Mouse (Mus musculus) monocyte, adult 5-6 weeks (primary cell): ENCODE results near the gene Zfp87. TPM values are rescaled to one million over a fixed set of nuclear protein-coding genes. Genes with fewer than 3 reads are reported as not detected.

Source experiments
- ATAC-seq: fragments of 153-309, 156-312 bp; replicated peaks from 2 replicates; pipeline ENCODE4 v1.8.0; 2017; ENCODE audit warnings: mild to moderate bottlenecking; ENCODE audit not compliant: low TSS enrichment, insufficient number of reproducible peaks, severe bottlenecking, poor library complexity, low FRiP score
- total RNA-seq: library from RNA; stranded (forward); fragments of 200-1000, 200-491, 200-594 nt; gene quantifications from 3 replicates; pipeline ENCODE4 v1.2.3, GENCODE M21; 2017

The Zfp87 gene
- total RNA-seq, result 20.6 to 39.0 TPM (median 24.3 TPM) in 3 replicates

GRCm38 (mm10) chr13:67525753-67526410 is at the start of gene Zfp87, which contains the start of gene Gm26965:
TSS of gene Zfp87 (minus strand) at chr13:67526177.
TSS of gene Gm26965 (minus strand) at chr13:67526151.
- peak; percentile 99 for ATAC-seq

- no peak for ATAC-seq
Observed at GRCm38 (mm10) chr13:67572591-67573189, 46.7 kb upstream of the Zfp87 start.

- ATAC-seq, result no peak
Observed at GRCm38 (mm10) chr13:67553730-67554129, 27.8 kb upstream of the Zfp87 start, which contains the start of gene Zfp748. TSS of gene Zfp748 (minus strand) at chr13:67553830.

- ATAC-seq, result peak; percentile 99
Observed at GRCm38 (mm10) chr13:67552505-67553346, 26.7 kb upstream of the Zfp87 start.

- ATAC-seq, result no peak
Observed at GRCm38 (mm10) chr13:67545941-67546340, 20.0 kb upstream of the Zfp87 start.

- no peak for ATAC-seq
Observed at GRCm38 (mm10) chr13:67527049-67527730, 1.2 kb upstream of the Zfp87 start.

GRCm38 (mm10) chr13:67500908-67501307 is 25.1 kb downstream of the Zfp87 start:
- no peak for ATAC-seq

GRCm38 (mm10) chr13:67500084-67500719 is 25.8 kb downstream of the Zfp87 start, which contains the start of gene Zfp58:
TSS of gene Zfp58 (minus strand) at chr13:67500555.
- ATAC-seq, result peak; percentile 97

GRCm38 (mm10) chr13:67495631-67496030 is 30.3 kb downstream of the Zfp87 start:
- no peak for ATAC-seq

- ATAC-seq, result no peak
Observed at GRCm38 (mm10) chr13:67484424-67484811, 41.6 kb downstream of the Zfp87 start.

GRCm38 (mm10) chr13:67483625-67484423 is 42.2 kb downstream of the Zfp87 start, which contains the start of gene Zfp874b:
TSS of gene Zfp874b (minus strand) at chr13:67484258.
- ATAC-seq, result peak; percentile 96

- ATAC-seq, result no peak
Observed at GRCm38 (mm10) chr13:67481528-67481927, 44.4 kb downstream of the Zfp87 start.

GRCm38 (mm10) chr13:67469274-67469673 is 56.7 kb downstream of the Zfp87 start:
- ATAC-seq, result no peak

Other genes starting within 250 kb of the Zfp87 start
- gene Zfp458, start 247.7 kb downstream of the Zfp87 start, total RNA-seq, result 2.8 to 14.4 TPM (median 6.1 TPM) in 3 replicates
- 1.1 to 3.5 TPM (median 1.8 TPM) in 3 replicates for gene Zfp457, start 219.7 kb downstream of the Zfp87 start, total RNA-seq
- gene Zfp595, start 193.6 kb downstream of the Zfp87 start, total RNA-seq, result 8.6 to 13.9 TPM (median 13.1 TPM) in 3 replicates
- gene Gm28044, start 165.6 kb downstream of the Zfp87 start, total RNA-seq, result 2.3 TPM in 1 of 3 replicates, not detected in the others
- gene Zfp953, start 165.6 kb downstream of the Zfp87 start, total RNA-seq, result 7.5 to 10.8 TPM (median 9.6 TPM) in 3 replicates
- 1.1 to 4.5 TPM in 2 of 3 replicates, not detected in the other for gene Gm28041, start 150.4 kb downstream of the Zfp87 start, total RNA-seq
- gene Zfp456, start 150.4 kb downstream of the Zfp87 start, total RNA-seq, result 1.9 to 5.5 TPM (median 5.0 TPM) in 3 replicates
- gene Zfp429, start 126.4 kb downstream of the Zfp87 start, total RNA-seq, result 11.6 to 19.8 TPM (median 18.6 TPM) in 3 replicates
- 0.38 to 2.4 TPM (median 0.53 TPM) in 3 replicates for gene Zfp459, start 104.8 kb downstream of the Zfp87 start, total RNA-seq
- gene Zfp874a, start 74.6 kb downstream of the Zfp87 start, total RNA-seq, result 12.1 to 16.7 TPM (median 12.4 TPM) in 3 replicates
- 7.0 to 23.5 TPM (median 15.8 TPM) in 3 replicates for gene Zfp874b, start 41.9 kb downstream of the Zfp87 start, total RNA-seq
- gene Zfp58, start 25.6 kb downstream of the Zfp87 start, total RNA-seq, result 8.7 to 12.2 TPM (median 11.9 TPM) in 3 replicates
- gene Gm26965, start within 50 bp of the Zfp87 start, total RNA-seq, result not detected in 3 replicates
- gene Zfp748, start 27.7 kb upstream of the Zfp87 start, total RNA-seq, result 11.5 to 17.6 TPM (median 15.4 TPM) in 3 replicates
- 18.8 to 21.7 TPM (median 21.2 TPM) in 3 replicates for gene Zfp729b, start 83.5 kb upstream of the Zfp87 start, total RNA-seq
- 6.5 TPM in 1 of 3 replicates, not detected in the others for gene Gm49345, start 111.6 kb upstream of the Zfp87 start, total RNA-seq
- gene Zfp729a, start 111.6 kb upstream of the Zfp87 start, total RNA-seq, result 16.0 to 20.3 TPM (median 16.8 TPM) in 3 replicates
- 16.9 to 22.4 TPM (median 21.2 TPM) in 3 replicates for gene Zfp738, start 160.9 kb upstream of the Zfp87 start, total RNA-seq
- gene Zfp65, start 203.0 kb upstream of the Zfp87 start, total RNA-seq, result 6.9 to 15.2 TPM (median 14.5 TPM) in 3 replicates
- 6.6 to 8.8 TPM (median 8.6 TPM) in 3 replicates for gene Zfp85, start 229.1 kb upstream of the Zfp87 start, total RNA-seq